Mouse (Mus musculus) megakaryocyte, embryonic 14.5 days (primary cell): ENCODE results near the gene Armc9.

ENCODE experiments used
- FLI1 ChIP-seq: IDR thresholded peaks from 2 replicates; pipeline ENCODE4 v1.6.1; 2012; ENCODE audit warnings: low read length, inconsistent platforms, mixed read lengths
- GATA1 ChIP-seq: IDR thresholded peaks from 3 replicates; pipeline ENCODE4 v1.6.1; 2012; ENCODE audit warnings: mixed read lengths, low read length, inconsistent platforms, borderline replicate concordance

GRCm38 (mm10) chr1:86183577-86184263 is 29.1 kb downstream of the Armc9 start:
- TF ChIP-seq GATA1 (no peak), FLI1 (no peak)
